Comparison of ENCODE assay signal across 10 mouse cellular contexts in the genomic region with DNA sequence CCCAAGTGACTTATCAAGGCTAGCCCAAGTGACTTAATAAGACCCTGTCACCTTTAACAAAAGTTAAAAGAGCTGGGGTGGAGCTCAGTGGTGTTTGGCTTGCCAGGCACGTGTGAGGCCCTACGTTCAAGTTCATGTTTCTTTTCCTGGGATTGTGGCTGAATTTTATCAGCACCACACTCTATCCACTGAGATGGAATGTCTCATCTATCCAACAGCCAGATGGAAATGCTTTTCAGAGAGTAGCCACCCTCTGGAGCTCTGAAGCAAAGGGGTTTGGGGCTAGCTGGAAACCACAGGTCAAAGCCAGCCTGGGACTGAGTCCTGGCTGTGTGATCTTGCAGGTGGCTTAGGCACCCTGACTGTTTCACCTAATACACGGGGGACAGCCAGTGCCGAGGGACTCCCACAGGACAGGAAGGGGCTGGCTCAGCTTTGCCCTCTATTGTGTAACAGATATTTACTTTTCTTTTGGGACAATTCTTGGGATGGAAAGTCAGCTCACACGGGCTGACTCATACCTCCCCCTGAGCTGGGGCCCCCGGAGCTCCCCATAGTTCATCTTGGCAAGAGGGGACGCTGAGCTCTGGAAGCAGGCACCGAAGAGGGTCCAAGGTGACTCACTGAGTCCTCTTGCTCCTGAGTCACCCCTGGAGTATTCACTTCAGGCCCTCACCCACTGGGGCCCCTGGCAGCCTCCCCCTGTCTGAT. TPM values are rescaled to one million over a fixed set of nuclear protein-coding genes. Genes with fewer than 3 reads are reported as not detected.
DNase-seq lines count a peak whose midpoint lies in the region; ATAC-seq and TF ChIP-seq lines count a peak whose summit lies in the region.
"Had no signal": no experiment of that assay in that cellular context is flagged by ENCODE, and none has a peak within 500 bp of the region (broad histone marks: within the 10 kb centered on the region; RNA-seq: fewer than 3 reads in every experiment).

No protein-coding gene starts in this region.

- DNase-seq in kidney, postnatal 4 days = no peak
- DNase-seq in adrenal gland, postnatal 10 days = peak; percentile 34
- no peak for DNase-seq in left cerebral cortex, adult 11 months (ENCODE audit: low spot score)
- DNase-seq in right cerebral cortex, postnatal 10 days (ENCODE audit: low spot score in 2 of 2) = no peak
- DNase-seq in right cerebral cortex, postnatal 36 days (ENCODE audit: low spot score in 2 of 2) = no peak

- peaks cover 25% of the 10 kb centered on the region; the same call in 1 of the 2 replicates for H3K4me1 ChIP-seq in kidney, embryonic 16.5 days (ENCODE audit: insufficient read depth, low read length)
- peaks cover 46% of the 10 kb centered on the region for H3K4me1 ChIP-seq in heart, embryonic 16.5 days (ENCODE audit: control insufficient read depth, insufficient read depth, low read length)
- H3K4me1 ChIP-seq in small intestine, adult 2 months (ENCODE audit: control insufficient read depth, insufficient read depth, insufficient read length, low read length) = peaks cover 31% of the 10 kb centered on the region

- no peak overlapping the region for H3K4me3 ChIP-seq in kidney, embryonic 16.5 days (ENCODE audit: low read length)
- no peak overlapping the region for H3K4me3 ChIP-seq in heart, embryonic 16.5 days (ENCODE audit: low read length)
- no peak overlapping the region for H3K4me3 ChIP-seq in small intestine, adult 2 months (ENCODE audit: low read depth, low read length)
- H3K4me3 ChIP-seq: neural tube, embryonic 13.5 days had no signal

- H3K27ac ChIP-seq in kidney, embryonic 16.5 days (ENCODE audit: low read length) = peak overlapping the region; percentile 40; the same call in 1 of the 2 replicates
- H3K27ac ChIP-seq in heart, embryonic 16.5 days (ENCODE audit: low read length) = peak overlapping the region; percentile 75
- peak overlapping the region; percentile 54 for H3K27ac ChIP-seq in small intestine, adult 2 months (ENCODE audit: insufficient read depth, low read depth, low read length)
- H3K27ac ChIP-seq: neural tube, embryonic 13.5 days had no signal

- no peaks in the 10 kb centered on the region for H3K9me3 ChIP-seq in kidney, embryonic 16.5 days (ENCODE audit: low read length)
- H3K9me3 ChIP-seq in heart, embryonic 16.5 days (replicated peaks; ENCODE audit: control insufficient read depth, low read length) = no peaks in the 10 kb centered on the region
- H3K9me3 ChIP-seq: neural tube, embryonic 13.5 days had no signal

- TF ChIP-seq POLR2A in small intestine, adult 2 months (IDR thresholded peaks at IDR 0.05; ENCODE audit: low read depth, low read length) = no peak

- no peak for TF ChIP-seq CTCF in small intestine, adult 2 months (IDR thresholded peaks at IDR 0.05; ENCODE audit: extremely low read depth, insufficient read length, insufficient replicate concordance, low read depth, low read length)

- peaks cover 39% of the 10 kb centered on the region for H3K27me3 ChIP-seq in kidney, embryonic 16.5 days (ENCODE audit: insufficient read depth, low read length)
- H3K27me3 ChIP-seq in heart, embryonic 16.5 days (ENCODE audit: control insufficient read depth, insufficient read depth, low read length) = peaks cover 19% of the 10 kb centered on the region
- peaks cover 11% of the 10 kb centered on the region for H3K27me3 ChIP-seq in small intestine, adult 2 months (ENCODE audit: control insufficient read depth, insufficient read depth, low read length)

- no peaks in the 10 kb centered on the region for H3K36me3 ChIP-seq in kidney, embryonic 16.5 days (ENCODE audit: insufficient read depth, low read length)
- H3K36me3 ChIP-seq in heart, embryonic 16.5 days (ENCODE audit: control insufficient read depth, insufficient read depth) = no peaks in the 10 kb centered on the region
- no peaks in the 10 kb centered on the region for H3K36me3 ChIP-seq in small intestine, adult 2 months (ENCODE audit: control insufficient read depth, insufficient read depth, low read length)
- H3K36me3 ChIP-seq: neural tube, embryonic 13.5 days had no signal

- no peak for ATAC-seq in kidney, embryonic 16.5 days (ENCODE audit: low FRiP score, low TSS enrichment)
- 0 out of 2 replicates have a peak, but pooled peaks have one; percentile 5 for ATAC-seq in heart, embryonic 16.5 days (replicated peaks; ENCODE audit: extremely low read depth, insufficient read depth, low FRiP score)
- ATAC-seq: forebrain, embryonic 16.5 days had no signal

- H3K9ac ChIP-seq in kidney, embryonic 16.5 days (replicated peaks; ENCODE audit: low read length) = no peak overlapping the region
- peak overlapping the region; percentile 12; the same call in 1 of the 2 replicates for H3K9ac ChIP-seq in heart, embryonic 16.5 days (ENCODE audit: low read length)
- H3K9ac ChIP-seq: neural tube, embryonic 13.5 days had no signal

- H3K4me2 ChIP-seq in kidney, embryonic 16.5 days (replicated peaks; ENCODE audit: low read depth, low read length) = no peak overlapping the region
- H3K4me2 ChIP-seq in heart, embryonic 16.5 days (ENCODE audit: low read depth, low read length) = no peak overlapping the region
- H3K4me2 ChIP-seq: neural tube, embryonic 13.5 days had no signal

- 61% methylated on average over 8 of the region's 8 CpGs for WGBS in kidney, embryonic 16.5 days
- 38% methylated on average over 8 of the region's 8 CpGs for WGBS in heart, embryonic 16.5 days
- 55% methylated on average over 8 of the region's 8 CpGs for WGBS in small intestine, adult 2 months

RNA-seq across cellular contexts. Expression of a gene that starts 3.5 kb away (rescaled TPM):
- 3.2 and 3.4 TPM in 2 replicates for polyA plus RNA-seq in kidney, embryonic 16.5 days (2015; fragmentation: Nextera tagmentation; extraction: Ambion mirVana)
- 1 to 10 TPM; 2.0 to 2.3 TPM for total RNA-seq in adrenal gland, postnatal 10 days (2021)
- 1.9 and 2.3 TPM in 2 replicates for polyA plus RNA-seq in heart, embryonic 16.5 days (2015; fragmentation: Nextera tagmentation; extraction: Ambion mirVana)
- 1.1 and 1.6 TPM in 2 replicates for polyA plus RNA-seq in small intestine, adult 2 months (2012; rRNA removed)

RNA-seq across cellular contexts. Expression of a gene that starts 11.2 kb away (rescaled TPM):
- 0.06 and 0.09 TPM in 2 replicates for polyA plus RNA-seq in kidney, embryonic 16.5 days (2015; fragmentation: Nextera tagmentation; extraction: Ambion mirVana)
- under 1 TPM; 0.39 to 0.76 TPM for total RNA-seq in adrenal gland, postnatal 10 days (2021)
- 0.08 and 0.14 TPM in 2 replicates for polyA plus RNA-seq in heart, embryonic 16.5 days (2015; fragmentation: Nextera tagmentation; extraction: Ambion mirVana)
- 0.08 TPM in 1 of 2 replicates, not detected in the other for polyA plus RNA-seq in small intestine, adult 2 months (2012; rRNA removed)
